Mouse (Mus musculus): ENCODE data around the gene Pcp4l1. TPM values are rescaled to one million over a fixed set of nuclear protein-coding genes. Genes with fewer than 3 reads are reported as not detected.

Gene Pcp4l1
- total and polyA plus RNA-seq, 2 experiments from 2014 or later = 22.1 to 24.1 TPM

DNA sequence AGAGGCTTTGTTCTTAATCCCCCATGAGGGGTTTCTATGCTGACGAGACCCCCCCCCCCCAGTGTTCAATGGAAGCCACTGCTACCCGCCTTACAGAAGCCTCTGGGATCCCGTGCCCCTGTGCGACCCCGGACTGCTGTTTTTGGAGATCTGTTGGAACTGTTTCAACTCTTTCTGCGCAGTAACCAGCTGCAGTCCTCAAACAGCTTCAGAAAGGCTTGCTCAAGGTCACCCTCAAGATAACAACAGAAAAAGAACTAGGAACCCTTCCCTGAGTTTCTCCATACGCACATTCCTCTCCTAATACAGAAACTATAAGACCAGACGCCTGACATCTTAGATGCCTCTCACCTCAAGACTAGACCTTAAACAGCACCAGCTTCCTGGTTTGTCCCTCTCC lies 7.0 kb downstream of the Pcp4l1 start:
- ATAC-seq (ENCODE audit: low FRiP score) (no peak), DNase-seq (ENCODE audit: low spot score) (no peak)
- no peak overlapping the region for H3K27ac ChIP-seq (ENCODE audit: low read depth, low read length)
- no peaks in the 10 kb centered on the region for H3K27me3 ChIP-seq (ENCODE audit: insufficient read depth, low read length)
- 24% methylated on average over 8 of the region's 8 CpGs for WGBS
- no peak overlapping the region for H3K4me2 ChIP-seq (ENCODE audit: low read depth, low read length, poor library complexity, severe bottlenecking)
- peaks cover 8% of the 10 kb centered on the region; the same call in 1 of the 2 replicates for H3K4me1 ChIP-seq (ENCODE audit: insufficient read depth, low read length)
- H3K9ac ChIP-seq (replicated peaks; ENCODE audit: low read length, poor library complexity, severe bottlenecking) = no peak overlapping the region
- no peak overlapping the region for H3K4me3 ChIP-seq (ENCODE audit: low read depth, low read length)
- H3K36me3 ChIP-seq (ENCODE audit: insufficient read depth, low read length) = no peaks in the 10 kb centered on the region
- H3K9me3 ChIP-seq (ENCODE audit: low read length) = no peaks in the 10 kb centered on the region
- no peak for TF ChIP-seq CTCF (IDR thresholded peaks at IDR 0.05)

GRCm38 (mm10) chr1:171187851-171188700 lies 8.0 kb downstream of the Pcp4l1 start:
- H3K4me3 ChIP-seq (ENCODE audit: low read depth, low read length) = no peak overlapping the region
- DNase-seq (ENCODE audit: low spot score) (no peak), ATAC-seq (ENCODE audit: low FRiP score) (peak; percentile 29)
- H3K9me3 ChIP-seq (ENCODE audit: low read length) = no peaks in the 10 kb centered on the region
- no peak for TF ChIP-seq CTCF (IDR thresholded peaks at IDR 0.05)
- WGBS = 16% methylated on average over 13 of the region's 13 CpGs
- H3K4me2 ChIP-seq (ENCODE audit: low read depth, low read length, poor library complexity, severe bottlenecking) = peak overlapping the region; percentile 13; the same call in 1 of the 2 replicates
- H3K27ac ChIP-seq (ENCODE audit: low read depth, low read length) = no peak overlapping the region
- H3K36me3 ChIP-seq (ENCODE audit: insufficient read depth, low read length) = no peaks in the 10 kb centered on the region
- H3K27me3 ChIP-seq (ENCODE audit: insufficient read depth, low read length) = no peaks in the 10 kb centered on the region
- H3K9ac ChIP-seq (replicated peaks; ENCODE audit: low read length, poor library complexity, severe bottlenecking) = no peak overlapping the region
- peaks cover 1% of the 10 kb centered on the region; the same call in 1 of the 2 replicates for H3K4me1 ChIP-seq (ENCODE audit: insufficient read depth, low read length)

GRCm38 (mm10) chr1:171185655-171186054 lies 10.4 kb downstream of the Pcp4l1 start:
- no peak overlapping the region for H3K27ac ChIP-seq (ENCODE audit: low read depth, low read length)
- H3K4me2 ChIP-seq (ENCODE audit: low read depth, low read length, poor library complexity, severe bottlenecking) = no peak overlapping the region
- no peak overlapping the region for H3K9ac ChIP-seq (replicated peaks; ENCODE audit: low read length, poor library complexity, severe bottlenecking)
- no peaks in the 10 kb centered on the region for H3K9me3 ChIP-seq (ENCODE audit: low read length)
- ATAC-seq (ENCODE audit: low FRiP score) (no peak), DNase-seq (ENCODE audit: low spot score) (no peak)
- H3K27me3 ChIP-seq (ENCODE audit: insufficient read depth, low read length) = no peaks in the 10 kb centered on the region
- 74% methylated on average over 8 of the region's 8 CpGs for WGBS
- TF ChIP-seq CTCF (IDR thresholded peaks at IDR 0.05) = no peak
- H3K4me1 ChIP-seq (ENCODE audit: insufficient read depth, low read length) = no peaks in the 10 kb centered on the region
- H3K36me3 ChIP-seq (ENCODE audit: insufficient read depth, low read length) = no peaks in the 10 kb centered on the region
- H3K4me3 ChIP-seq (ENCODE audit: low read depth, low read length) = no peak overlapping the region

GRCm38 (mm10) chr1:171184314-171184713 lies 11.8 kb downstream of the Pcp4l1 start:
- H3K4me2 ChIP-seq (ENCODE audit: low read depth, low read length, poor library complexity, severe bottlenecking) = no peak overlapping the region
- H3K4me1 ChIP-seq (ENCODE audit: insufficient read depth, low read length) = no peaks in the 10 kb centered on the region
- no peaks in the 10 kb centered on the region for H3K36me3 ChIP-seq (ENCODE audit: insufficient read depth, low read length)
- DNase-seq (ENCODE audit: low spot score) (no peak), ATAC-seq (ENCODE audit: low FRiP score) (no peak)
- H3K9me3 ChIP-seq (ENCODE audit: low read length) = no peaks in the 10 kb centered on the region
- no peak overlapping the region for H3K27ac ChIP-seq (ENCODE audit: low read depth, low read length)
- no peak overlapping the region for H3K4me3 ChIP-seq (ENCODE audit: low read depth, low read length)
- H3K27me3 ChIP-seq (ENCODE audit: insufficient read depth, low read length) = no peaks in the 10 kb centered on the region
- TF ChIP-seq CTCF (IDR thresholded peaks at IDR 0.05) = peak; percentile 31; the same call in 1 of the 2 replicates
- no peak overlapping the region for H3K9ac ChIP-seq (replicated peaks; ENCODE audit: low read length, poor library complexity, severe bottlenecking)
- WGBS = 90% methylated on average over 7 of the region's 7 CpGs

DNA sequence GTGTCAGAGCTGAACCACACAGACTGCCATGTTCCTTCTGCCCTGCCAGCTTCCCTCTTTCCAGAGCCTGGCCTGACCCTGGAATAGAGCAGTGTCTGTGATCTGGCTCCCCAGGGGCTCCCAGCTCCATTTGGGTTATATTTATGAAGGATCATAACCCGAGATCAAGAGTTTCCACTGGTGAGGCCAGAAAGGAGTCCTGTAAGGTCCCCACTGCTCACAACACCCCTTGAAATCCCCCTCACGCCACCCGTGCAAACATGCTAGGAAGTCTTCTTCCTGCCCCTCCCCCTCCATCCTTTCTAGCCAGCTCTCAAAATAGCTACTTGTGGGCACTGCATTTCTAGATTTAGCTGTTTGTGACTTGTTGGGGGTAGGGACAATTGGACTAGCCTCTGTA lies 12.4 kb downstream of the Pcp4l1 start:
- H3K27me3 ChIP-seq (ENCODE audit: insufficient read depth, low read length) = no peaks in the 10 kb centered on the region
- no peak for TF ChIP-seq CTCF (IDR thresholded peaks at IDR 0.05)
- no peak overlapping the region for H3K4me2 ChIP-seq (ENCODE audit: low read depth, low read length, poor library complexity, severe bottlenecking)
- no peak overlapping the region for H3K4me3 ChIP-seq (ENCODE audit: low read depth, low read length)
- DNase-seq (ENCODE audit: low spot score) = no peak
- H3K4me1 ChIP-seq (ENCODE audit: insufficient read depth, low read length) = no peaks in the 10 kb centered on the region
- no peak overlapping the region for H3K27ac ChIP-seq (ENCODE audit: low read depth, low read length)
- no peak for ATAC-seq (ENCODE audit: low FRiP score)
- H3K9ac ChIP-seq (replicated peaks; ENCODE audit: low read length, poor library complexity, severe bottlenecking) = no peak overlapping the region
- WGBS = 69% methylated on average over 3 of the region's 3 CpGs
- H3K9me3 ChIP-seq (ENCODE audit: low read length) = no peaks in the 10 kb centered on the region
- H3K36me3 ChIP-seq (ENCODE audit: insufficient read depth, low read length) = no peaks in the 10 kb centered on the region

- H3K4me2 ChIP-seq (ENCODE audit: low read depth, low read length, poor library complexity, severe bottlenecking) = no peak overlapping the region
- ATAC-seq (ENCODE audit: low FRiP score) (no peak), DNase-seq (ENCODE audit: low spot score) (no peak)
- no peak overlapping the region for H3K9ac ChIP-seq (replicated peaks; ENCODE audit: low read length, poor library complexity, severe bottlenecking)
- no peak overlapping the region for H3K4me3 ChIP-seq (ENCODE audit: low read depth, low read length)
- H3K27me3 ChIP-seq (ENCODE audit: insufficient read depth, low read length) = no peaks in the 10 kb centered on the region
- no peak overlapping the region for H3K27ac ChIP-seq (ENCODE audit: low read depth, low read length)
- TF ChIP-seq CTCF (IDR thresholded peaks at IDR 0.05) = no peak
- H3K36me3 ChIP-seq (ENCODE audit: insufficient read depth, low read length) = no peaks in the 10 kb centered on the region
- H3K4me1 ChIP-seq (ENCODE audit: insufficient read depth, low read length) = no peaks in the 10 kb centered on the region
- 76% methylated on average over 3 of the region's 3 CpGs for whole genome bisulfite sequencing
- no peaks in the 10 kb centered on the region for H3K9me3 ChIP-seq (ENCODE audit: low read length)
Measured at GRCm38 (mm10) chr1:171183025-171183424, 13.0 kb downstream of the Pcp4l1 start.
